Mouse (Mus musculus): Measurements from ENCODE around the gene Dnajc4.

Dnajc4 gene

GRCm38 (mm10) chr19:6942764-6943163, 49.6 kb downstream of the Dnajc4 start:
- DNase-seq: peak; percentile 66

GRCm38 (mm10) chr19:6942249-6942691, 50.1 kb downstream of the Dnajc4 start, which contains the start of gene Gpr137:
Gene Gpr137, minus strand, starts transcription at chr19:6942480.
- DNase-seq: peak; percentile 95

- peak; percentile 93 for DNase-seq
Observed at GRCm38 (mm10) chr19:6941372-6942248, 50.8 kb downstream of the Dnajc4 start, which contains the start of gene Bad. Gene Bad, plus strand, starts transcription at chr19:6941861.

- peak; percentile 77 for DNase-seq
Observed at GRCm38 (mm10) chr19:6940396-6941351, 51.7 kb downstream of the Dnajc4 start.

GRCm38 (mm10) chr19:6939106-6940002, 53.0 kb downstream of the Dnajc4 start:
- DNase-seq: peak; percentile 67

Data from cerebellum, adult 9-11 months (tissue).